Mouse (Mus musculus) lung, postnatal 0 days (tissue): ENCODE measurements around the gene Melk.

ENCODE experiments used
- CTCF ChIP-seq: IDR thresholded peaks from 2 replicates; pipeline ENCODE4 v1.5.1; 2016; ENCODE audit warnings: antibody characterized with exemption, mild to moderate bottlenecking
- EP300 ChIP-seq: IDR thresholded peaks from 2 replicates; pipeline ENCODE4 v1.6.1; 2016; ENCODE audit warnings: antibody characterized with exemption, mild to moderate bottlenecking, control low read depth

DNA sequence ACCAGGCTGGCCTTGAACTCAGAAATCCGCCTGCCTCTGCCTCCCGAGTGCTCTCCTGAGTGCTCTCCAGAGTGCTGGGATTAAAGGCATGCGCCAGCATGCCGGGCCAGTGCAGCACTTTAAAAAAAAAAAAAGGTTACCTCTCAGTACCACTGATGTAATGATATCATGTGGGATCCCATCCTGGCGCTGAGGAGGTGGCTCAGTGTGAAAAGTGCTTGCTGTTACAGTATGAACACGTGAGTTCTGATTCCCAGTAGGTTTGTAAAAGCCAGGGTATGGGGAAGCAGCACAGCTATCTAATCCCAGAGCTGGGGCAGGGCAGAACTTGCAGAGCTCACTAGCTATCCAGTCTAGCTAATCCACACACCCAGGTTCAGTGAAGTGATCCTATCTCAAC, 33.2 kb upstream of the Melk start:
- TF ChIP-seq EP300 (no peak), CTCF (no peak)
